ENCODE assay signal across 9 mouse cellular contexts in the genomic region with DNA sequence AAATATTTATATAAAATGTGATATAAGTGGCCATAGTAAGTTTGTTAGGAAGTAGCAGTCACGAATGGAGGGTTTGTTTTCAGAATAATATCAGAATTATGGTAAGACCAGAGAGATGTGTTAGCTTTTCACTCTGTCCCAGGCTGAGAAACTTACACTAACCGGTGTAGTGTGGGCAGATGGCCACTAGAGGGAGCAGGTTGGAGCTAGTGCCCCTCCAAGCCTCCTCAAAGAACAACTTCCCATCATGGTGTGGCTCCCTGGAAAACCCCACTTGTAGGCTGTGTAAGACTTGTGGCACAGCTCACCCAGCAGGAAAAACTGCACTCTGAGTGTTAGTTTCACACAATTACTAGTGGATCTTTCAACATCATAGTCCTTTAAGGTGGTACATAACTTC.
DNase-seq lines count a peak whose midpoint lies in the region; ATAC-seq and TF ChIP-seq lines count a peak whose summit lies in the region.
"Had no signal": no experiment of that assay in that cellular context is flagged by ENCODE, and none has a peak within 500 bp of the region (broad histone marks: within the 10 kb centered on the region; RNA-seq: fewer than 3 reads in every experiment).

No protein-coding gene starts in this region.

- H3K9me3 ChIP-seq in heart, embryonic 12.5 days (replicated peaks) = no peaks in the 10 kb centered on the region
- H3K9me3 ChIP-seq in stomach, postnatal 0 days (ENCODE audit: control insufficient read depth, low read length) = no peaks in the 10 kb centered on the region
- H3K9me3 ChIP-seq: liver, embryonic 15.5 days had no signal

- no peaks in the 10 kb centered on the region for H3K27me3 ChIP-seq in heart, embryonic 12.5 days (replicated peaks)
- no peaks in the 10 kb centered on the region for H3K27me3 ChIP-seq in stomach, postnatal 0 days (ENCODE audit: control insufficient read depth, insufficient read depth, low read length)
- H3K27me3 ChIP-seq: liver, embryonic 15.5 days had no signal

- peak; percentile 85 for TF ChIP-seq CTCF in stomach, postnatal 0 days (IDR thresholded peaks at IDR 0.05; ENCODE audit: low read depth)

- H3K9ac ChIP-seq in heart, embryonic 12.5 days = no peak overlapping the region
- no peak overlapping the region for H3K9ac ChIP-seq in stomach, postnatal 0 days (ENCODE audit: low read length)
- H3K9ac ChIP-seq: liver, embryonic 15.5 days had no signal

- DNase-seq in heart, adult 11 months = peak; percentile 88
- DNase-seq in adrenal gland, adult 18-20 months (ENCODE audit: low spot score in 2 of 2) = peak; percentile 61
- peak; percentile 86 for DNase-seq in embryo, embryonic 10.5 days (ENCODE audit: low spot score)
- peak; percentile 43 to 64 for DNase-seq in gastrocnemius, postnatal 4 days (ENCODE audit: low spot score in 2 of 2)
- peak; percentile 58 for DNase-seq in layer of hippocampus, postnatal 36 days
- peak; percentile 67 for DNase-seq in mesoderm, embryonic 11.5 days (ENCODE audit: low read depth, low spot score)
- peak; percentile 54 for DNase-seq in stomach, postnatal 0 days (ENCODE audit: low spot score)

- H3K4me3 ChIP-seq in heart, embryonic 12.5 days = no peak overlapping the region
- no peak overlapping the region for H3K4me3 ChIP-seq in stomach, postnatal 0 days (ENCODE audit: low read depth, low read length)
- H3K4me3 ChIP-seq: liver, embryonic 15.5 days had no signal

- H3K36me3 ChIP-seq in heart, embryonic 12.5 days = no peaks in the 10 kb centered on the region
- H3K36me3 ChIP-seq in stomach, postnatal 0 days (ENCODE audit: control insufficient read depth, insufficient read depth, low read length) = no peaks in the 10 kb centered on the region
- H3K36me3 ChIP-seq: liver, embryonic 15.5 days had no signal

- H3K27ac ChIP-seq in heart, embryonic 12.5 days (ENCODE audit: poor library complexity, severe bottlenecking) = no peak overlapping the region
- no peak overlapping the region for H3K27ac ChIP-seq in stomach, postnatal 0 days (replicated peaks)
- H3K27ac ChIP-seq: liver, embryonic 15.5 days had no signal

- WGBS in heart, embryonic 12.5 days = 5% methylated on average over 2 of the region's 2 CpGs
- WGBS in stomach, postnatal 0 days = 2% methylated on average over 2 of the region's 2 CpGs

- H3K4me1 ChIP-seq in heart, embryonic 12.5 days (replicated peaks) = no peaks in the 10 kb centered on the region
- no peaks in the 10 kb centered on the region for H3K4me1 ChIP-seq in stomach, postnatal 0 days (replicated peaks; ENCODE audit: control insufficient read depth, insufficient read depth)
- H3K4me1 ChIP-seq: liver, embryonic 15.5 days had no signal

- no peak for TF ChIP-seq EP300 in stomach, postnatal 0 days (optimal IDR thresholded peaks at IDR 0.05)

- H3K4me2 ChIP-seq in heart, embryonic 12.5 days = no peak overlapping the region
- no peak overlapping the region for H3K4me2 ChIP-seq in stomach, postnatal 0 days (replicated peaks; ENCODE audit: low read depth)
- H3K4me2 ChIP-seq: liver, embryonic 15.5 days had no signal

- no peak for ATAC-seq in heart, embryonic 12.5 days (ENCODE audit: insufficient number of reproducible peaks, low FRiP score)
- ATAC-seq in stomach, postnatal 0 days (ENCODE audit: low FRiP score, low TSS enrichment) = no peak
